Mouse (Mus musculus) retina, postnatal 7 days (tissue): ENCODE data around the gene Klhl36.
A peak's percentile ranks its signal among the peaks of the same experiment; 100 is the strongest.
"Not testable (repeated sequence)": the region's sequence is repeated elsewhere in the genome, so short reads cannot be mapped to it uniquely, and the experiment has no call there.

ENCODE experiments used
- DNase-seq: peaks from one replicate; pipeline ENCODE4 v3.0.0-alpha.2; 2012; ENCODE audit warnings: low read depth, low spot score

The Klhl36 gene

GRCm38 (mm10) chr8:119835270-119835669, 26.8 kb upstream of the Klhl36 start:
- DNase-seq, result no peak

GRCm38 (mm10) chr8:119836831-119837230, 25.2 kb upstream of the Klhl36 start:
- no peak for DNase-seq

- no peak for DNase-seq
Measured at GRCm38 (mm10) chr8:119837553-119838071, 24.5 kb upstream of the Klhl36 start.

GRCm38 (mm10) chr8:119838100-119838982, 23.7 kb upstream of the Klhl36 start:
- no peak for DNase-seq

GRCm38 (mm10) chr8:119838983-119839340, 23.1 kb upstream of the Klhl36 start:
- DNase-seq, result no peak

GRCm38 (mm10) chr8:119839419-119840021, 22.5 kb upstream of the Klhl36 start:
- DNase-seq, result no peak

GRCm38 (mm10) chr8:119840275-119840808, 21.7 kb upstream of the Klhl36 start, which contains the start of gene Cotl1:
Cotl1 (minus strand) TSS chr8:119840544.
- peak; percentile 92 for DNase-seq

- no peak for DNase-seq
Measured at GRCm38 (mm10) chr8:119840905-119841411, 21.1 kb upstream of the Klhl36 start.

GRCm38 (mm10) chr8:119843444-119843843, 18.6 kb upstream of the Klhl36 start:
- peak; percentile 76 for DNase-seq

- DNase-seq, result no peak
Measured at GRCm38 (mm10) chr8:119844577-119844976, 17.5 kb upstream of the Klhl36 start.

GRCm38 (mm10) chr8:119845741-119846140, 16.3 kb upstream of the Klhl36 start:
- DNase-seq, result not testable (repeated sequence)

GRCm38 (mm10) chr8:119847232-119847922, 14.7 kb upstream of the Klhl36 start:
- DNase-seq, result no peak

GRCm38 (mm10) chr8:119853521-119853920, 8.5 kb upstream of the Klhl36 start:
- DNase-seq, result no peak

- no peak for DNase-seq
Measured at GRCm38 (mm10) chr8:119854035-119854434, 8.0 kb upstream of the Klhl36 start.

- DNase-seq, result no peak
Measured at GRCm38 (mm10) chr8:119855656-119856055, 6.4 kb upstream of the Klhl36 start.

GRCm38 (mm10) chr8:119857767-119858166, 4.3 kb upstream of the Klhl36 start:
- DNase-seq, result no peak

- no peak for DNase-seq
Measured at GRCm38 (mm10) chr8:119862390-119862734, 296 bp downstream of the Klhl36 start.

- DNase-seq, result no peak
Measured at GRCm38 (mm10) chr8:119862749-119863148, 683 bp downstream of the Klhl36 start.

GRCm38 (mm10) chr8:119869616-119870015, 7.5 kb downstream of the Klhl36 start:
- DNase-seq, result no peak

- DNase-seq, result no peak
Measured at GRCm38 (mm10) chr8:119873181-119873580, 11.1 kb downstream of the Klhl36 start.

- no peak for DNase-seq
Measured at GRCm38 (mm10) chr8:119881301-119881700, 19.2 kb downstream of the Klhl36 start.

- DNase-seq, result no peak
Measured at GRCm38 (mm10) chr8:119881917-119882316, 19.9 kb downstream of the Klhl36 start.
